Mouse (Mus musculus) T-helper 17 cell (primary cell): Measurements from ENCODE around the gene Kif1b.

Experiments used
- in situ Hi-C, 2 experiments: fragments of 300-600 bp; cut with MboI, MseI; formaldehyde crosslinking; loops; 1 replicate in 1 of 2; 2 replicates in 1 of 2; pipeline ENCODE4 v1.15.1; 2025; ENCODE audit warnings: high pct_unique_total_duplicates in 2 of 2

Gene Kif1b

GRCm38 (mm10) chr4:149317387-149317786 lies 9.9 kb upstream of the Kif1b start:
- in situ Hi-C loops = no loop called here

GRCm38 (mm10) chr4:149314275-149314837 lies 6.9 kb upstream of the Kif1b start:
- in situ Hi-C loops = no loop called here

- in situ Hi-C loops = no loop called here
These were observed 6.2 kb upstream of the Kif1b start for GRCm38 (mm10) chr4:149313558-149314253.

- in situ Hi-C loops = no loop called here
These were observed 4.5 kb upstream of the Kif1b start for GRCm38 (mm10) chr4:149311996-149312395.

- in situ Hi-C loops = no loop called here
These were observed 963 bp upstream of the Kif1b start for GRCm38 (mm10) chr4:149308491-149308820.

- in situ Hi-C loops = no loop called here
These were observed 539 bp downstream of the Kif1b start for GRCm38 (mm10) chr4:149306712-149307595.

GRCm38 (mm10) chr4:149305761-149306711 lies 1.5 kb downstream of the Kif1b start:
- in situ Hi-C loops = no loop called here

GRCm38 (mm10) chr4:149304466-149304865 lies 3.0 kb downstream of the Kif1b start:
- in situ Hi-C loops = no loop called here

GRCm38 (mm10) chr4:149303502-149303901 lies 4.0 kb downstream of the Kif1b start:
- in situ Hi-C loops = no loop called here

GRCm38 (mm10) chr4:149302751-149303150 lies 4.7 kb downstream of the Kif1b start:
- in situ Hi-C loops = no loop called here

GRCm38 (mm10) chr4:149302136-149302535 lies 5.4 kb downstream of the Kif1b start:
- in situ Hi-C loops = no loop called here

- in situ Hi-C loops = no loop called here
These were observed 11.0 kb downstream of the Kif1b start for GRCm38 (mm10) chr4:149296501-149296900.

GRCm38 (mm10) chr4:149292984-149293383 lies 14.5 kb downstream of the Kif1b start:
- in situ Hi-C loops = no loop called here

GRCm38 (mm10) chr4:149291061-149291460 lies 16.4 kb downstream of the Kif1b start:
- in situ Hi-C loops = no loop called here

- in situ Hi-C loops = no loop called here
These were observed 17.2 kb downstream of the Kif1b start for GRCm38 (mm10) chr4:149290157-149290750.

- in situ Hi-C loops = no loop called here
These were observed 21.0 kb downstream of the Kif1b start for GRCm38 (mm10) chr4:149286287-149287137.

GRCm38 (mm10) chr4:149285691-149286090 lies 21.8 kb downstream of the Kif1b start:
- in situ Hi-C loops = no loop called here

- in situ Hi-C loops = no loop called here
These were observed 24.5 kb downstream of the Kif1b start for GRCm38 (mm10) chr4:149283018-149283417.

GRCm38 (mm10) chr4:149282025-149282738 lies 25.3 kb downstream of the Kif1b start:
- in situ Hi-C loops = no loop called here
